Mouse (Mus musculus) ES-E14 (cell line): ENCODE measurements around the gene Rbm15b.

Experiments used
- CHD2 ChIP-seq: IDR thresholded peaks from 2 replicates; pipeline ENCODE4 v1.6.1; 2014; ENCODE audit warnings: mild to moderate bottlenecking, low read depth, low read length, inconsistent platforms
- HCFC1 ChIP-seq: IDR thresholded peaks from 2 replicates; pipeline ENCODE4 v1.6.1; 2012; ENCODE audit warnings: low read length, inconsistent platforms, borderline replicate concordance; ENCODE audit not compliant: insufficient read depth
- MAFK ChIP-seq: IDR thresholded peaks from 2 replicates; pipeline ENCODE4 v1.6.1; 2014; ENCODE audit warnings: mild to moderate bottlenecking, low read depth, low read length, inconsistent platforms; ENCODE audit not compliant: insufficient read depth
- ZC3H11A ChIP-seq: IDR thresholded peaks from 2 replicates; pipeline ENCODE4 v1.6.1; 2012; ENCODE audit warnings: low read depth, mild to moderate bottlenecking, inconsistent platforms, low read length, borderline replicate concordance
- ZNF384 ChIP-seq: IDR thresholded peaks from 2 replicates; pipeline ENCODE4 v1.6.1; 2012; ENCODE audit warnings: low read depth, low read length, inconsistent platforms

GRCm38 (mm10) chr9:106856664-106857063, 30.6 kb downstream of the Rbm15b start:
- no peak for TF ChIP-seq ZC3H11A
- TF ChIP-seq HCFC1 = no peak
- no peak for TF ChIP-seq CHD2
- TF ChIP-seq MAFK = no peak
- no peak for TF ChIP-seq ZNF384
